Mouse (Mus musculus) neural tube, embryonic 15.5 days (tissue): ENCODE data around the gene Gm28374. TPM values are rescaled to one million over a fixed set of nuclear protein-coding genes. Genes with fewer than 3 reads are reported as not detected.
"Not testable (repeated sequence)": the region's sequence is repeated elsewhere in the genome, so short reads cannot be mapped to it uniquely, and the experiment has no call there.

Experiments used
- ATAC-seq: fragments of 200-750 bp; cut with Nextera tagmentation; 2 replicates; pipeline ENCODE4 v1.8.0; 2017; ENCODE audit warnings: mild to moderate bottlenecking, moderate TSS enrichment, moderate library complexity; ENCODE audit not compliant: low FRiP score
- H3K27ac ChIP-seq: fragments of 300-500 bp; sonication (generic); replicated peaks from 2 replicates; pipeline ENCODE4 v1.5.1; 2015; ENCODE audit warnings: mild to moderate bottlenecking, inconsistent platforms
- H3K27me3 ChIP-seq: fragments of 300-500 bp; sonication (generic); replicated peaks from 2 replicates; pipeline ENCODE4 v1.6.1; 2015; ENCODE audit warnings: inconsistent platforms
- H3K36me3 ChIP-seq: fragments of 300-500 bp; sonication (generic); 2 replicates; pipeline ENCODE4 v1.6.1; 2015; ENCODE audit warnings: inconsistent platforms
- H3K4me1 ChIP-seq: fragments of 300-500 bp; sonication (generic); 2 replicates; pipeline ENCODE4 v1.6.1; 2015; ENCODE audit warnings: inconsistent platforms
- H3K4me2 ChIP-seq: fragments of 300-500 bp; sonication (generic); 2 replicates; pipeline ENCODE4 v1.6.1; 2015; ENCODE audit warnings: inconsistent platforms, mild to moderate bottlenecking, moderate library complexity
- H3K4me3 ChIP-seq: fragments of 300-500 bp; sonication (generic); replicated peaks from 2 replicates; pipeline ENCODE4 v1.5.1; 2015; ENCODE audit warnings: mild to moderate bottlenecking, inconsistent platforms
- H3K9ac ChIP-seq: fragments of 300-500 bp; sonication (generic); replicated peaks from 2 replicates; pipeline ENCODE4 v1.6.1; 2015; ENCODE audit warnings: mild to moderate bottlenecking, inconsistent platforms
- H3K9me3 ChIP-seq: fragments of 300-500 bp; sonication (generic); replicated peaks from 2 replicates; pipeline ENCODE4 v1.6.1; 2016; ENCODE audit warnings: inconsistent platforms
- WGBS: fragments of 180-500 bp; shearing (Covaris S2); methylation state at CpG from one replicate; pipeline ENCODE4 v1.1.7; 2015; ENCODE audit warnings: mixed read lengths; 5-methylcytosine and 5-hydroxymethylcytosine counted together
- polyA plus RNA-seq: library from polyadenylated mRNA; unstranded; fragments of >200 nt; fragmentation: Nextera tagmentation; extraction: Ambion mirVana; gene quantifications from 2 replicates; pipeline ENCODE4 v1.2.1, GENCODE M21; 2015

The Gm28374 gene
- polyA plus RNA-seq: 0.96 and 1.5 TPM in 2 replicates

DNA sequence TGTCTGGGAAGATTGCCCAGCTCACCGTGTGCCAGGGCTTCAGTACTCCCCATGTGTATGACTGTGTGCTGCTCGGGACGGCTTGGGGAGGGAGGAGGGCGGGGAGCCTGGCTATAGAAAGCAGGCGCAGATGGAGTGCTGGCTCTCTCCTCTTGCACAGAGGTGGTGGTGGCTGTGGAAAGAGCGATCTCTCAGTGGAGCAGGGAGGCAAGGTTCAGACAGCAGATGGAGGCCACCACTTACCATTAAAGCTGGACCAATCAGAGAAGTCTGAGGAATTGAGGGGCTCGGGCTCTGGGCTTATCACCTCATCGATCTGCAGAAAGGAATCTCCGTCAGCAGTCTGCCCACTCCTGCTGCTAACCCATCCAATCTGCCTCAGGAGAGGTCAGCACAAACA is at the start of gene Gm28374:
Gene Gm28374, minus strand, starts transcription at position 101 of the 400 bp plus-strand sequence.
- H3K36me3 ChIP-seq: peaks cover 35% of the 10 kb centered on the region
- H3K4me2 ChIP-seq: no peak within 1 kb of the TSS
- no peak within 1 kb of the TSS for H3K9ac ChIP-seq
- 92% methylated on average over 9 of the region's 9 CpGs for WGBS
- no peaks in the 10 kb centered on the region for H3K27me3 ChIP-seq
- H3K27ac ChIP-seq: no peak within 1 kb of the TSS
- no peaks in the 10 kb centered on the region for H3K9me3 ChIP-seq
- no peak within 1 kb of the TSS for H3K4me3 ChIP-seq
- no peak for ATAC-seq
- H3K4me1 ChIP-seq: peaks cover 37% of the 10 kb centered on the region

- H3K27ac ChIP-seq, H3K4me1 ChIP-seq, H3K9ac ChIP-seq, H3K9me3 ChIP-seq, H3K4me2 ChIP-seq, H3K27me3 ChIP-seq, ATAC-seq, H3K4me3 ChIP-seq: not testable (repeated sequence)
- WGBS: 86% methylated on average over 7 of the region's 7 CpGs
- H3K36me3 ChIP-seq: peaks cover 16% of the 10 kb centered on the region
Measured at GRCm38 (mm10) chr19:6130414-6131128, 48.5 kb upstream of the Gm28374 start.

DNA sequence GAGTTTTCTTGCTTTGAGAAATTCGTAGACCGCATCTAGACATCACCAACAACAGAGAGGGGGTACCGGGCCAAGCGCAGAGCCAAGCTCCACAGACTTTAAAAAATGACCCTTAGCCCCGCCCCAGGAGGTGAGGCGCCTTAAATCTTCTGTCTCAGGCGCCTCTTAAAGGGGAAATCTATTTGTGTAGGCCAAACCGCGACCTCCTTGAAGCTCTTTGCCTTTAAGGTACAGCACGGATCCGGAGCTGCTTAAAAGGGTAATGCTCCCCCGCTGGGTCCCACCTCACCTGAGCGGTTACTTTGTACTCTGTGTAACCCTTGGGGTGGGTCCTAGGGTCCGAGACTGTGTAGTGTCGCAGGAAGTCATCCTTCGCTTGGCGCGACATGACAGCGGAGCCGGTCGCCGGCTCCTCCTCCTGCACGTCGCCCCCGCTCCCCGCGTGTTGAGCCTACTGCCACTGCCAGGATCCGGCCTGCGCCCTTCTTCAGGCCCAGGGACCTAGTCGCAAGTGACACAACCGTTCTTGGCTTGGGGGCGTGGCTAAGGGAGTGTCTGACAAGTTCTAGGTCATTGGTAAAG is 45.8 kb upstream of the Gm28374 start, which contains the start of gene Snx15:
Gene Snx15, minus strand, starts transcription at position 545 of the 582 bp plus-strand sequence.
- under 1% methylated on average over 32 of the region's 32 CpGs for WGBS
- Histone ChIP-seq H3K27ac (peak within 1 kb of the TSS; percentile 94), H3K4me3 (peak within 1 kb of the TSS; percentile 57), H3K9me3 (no peaks in the 10 kb centered on the region), H3K36me3 (0 out of 2 replicates have a peak, but pooled peaks cover 5% of the 10 kb centered on the region), H3K4me2 (peak within 1 kb of the TSS; percentile 57), H3K27me3 (no peaks in the 10 kb centered on the region), H3K4me1 (peaks cover 13% of the 10 kb centered on the region), H3K9ac (peak within 1 kb of the TSS; percentile 74)
- peak; percentile 96 for ATAC-seq

- peak overlapping the region; percentile 57 for H3K4me2 ChIP-seq
- 73% methylated on average over 10 of the region's 10 CpGs for WGBS
- H3K27ac ChIP-seq: peak overlapping the region; percentile 94; the same call in 1 of the 2 replicates
- no peak for ATAC-seq
- H3K4me1 ChIP-seq: peaks cover 13% of the 10 kb centered on the region
- H3K27me3 ChIP-seq: no peaks in the 10 kb centered on the region
- no peaks in the 10 kb centered on the region for H3K9me3 ChIP-seq
- H3K9ac ChIP-seq: no peak overlapping the region
- 0 out of 2 replicates have a peak, but pooled peaks cover 5% of the 10 kb centered on the region for H3K36me3 ChIP-seq
- peak overlapping the region; percentile 57 for H3K4me3 ChIP-seq
Measured at GRCm38 (mm10) chr19:6126789-6127580, 44.9 kb upstream of the Gm28374 start.

DNA sequence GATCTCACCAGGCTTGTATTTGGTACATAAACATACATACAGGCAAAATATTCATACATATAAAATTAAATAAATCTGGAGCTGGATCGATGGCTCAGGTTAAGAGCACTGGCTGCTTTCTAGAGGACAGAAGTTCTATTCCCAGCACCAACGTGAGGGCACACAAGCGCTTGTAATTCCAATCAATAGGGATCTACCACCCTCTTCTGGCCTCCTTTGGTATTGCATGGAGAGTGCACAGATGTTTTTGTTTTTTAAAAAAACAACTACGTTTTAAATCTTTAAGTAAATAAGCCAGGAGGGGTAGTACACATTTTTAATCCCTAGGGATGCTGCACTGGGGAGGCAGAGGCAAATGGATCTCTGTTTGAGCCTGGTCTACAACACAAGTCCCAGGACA is 44.2 kb upstream of the Gm28374 start:
- H3K9ac ChIP-seq: no peak overlapping the region
- WGBS: 18% methylated on average over 4 of the region's 4 CpGs
- no peak for ATAC-seq

DNA sequence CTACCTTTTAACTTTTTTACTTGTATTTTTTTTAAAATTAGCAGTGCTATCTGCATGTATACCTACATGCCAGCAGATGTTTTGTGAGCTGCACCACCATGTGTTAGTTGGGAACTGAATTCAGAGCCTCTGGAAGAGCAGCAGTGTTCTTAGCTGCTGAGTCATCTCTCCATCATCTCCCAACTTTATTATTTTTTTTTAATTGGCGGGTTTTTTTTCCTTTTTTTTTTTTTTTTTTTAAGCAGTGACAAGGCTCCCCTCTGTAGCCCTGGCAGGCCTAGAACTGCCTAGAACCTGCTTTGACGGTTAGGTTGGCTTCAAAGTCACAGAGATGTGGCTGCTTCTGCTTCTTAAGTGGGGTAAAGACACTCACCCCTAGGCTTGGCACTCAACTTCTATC is 42.8 kb upstream of the Gm28374 start:
- H3K27ac ChIP-seq: no peak overlapping the region
- H3K4me3 ChIP-seq: no peak overlapping the region
- WGBS: 73% methylated on average over 2 of the region's 2 CpGs
- peaks cover 14% of the 10 kb centered on the region for H3K4me1 ChIP-seq
- H3K9ac ChIP-seq: no peak overlapping the region
- no peak for ATAC-seq
- H3K36me3 ChIP-seq: peaks cover 10% of the 10 kb centered on the region
- no peak overlapping the region for H3K4me2 ChIP-seq
- no peaks in the 10 kb centered on the region for H3K9me3 ChIP-seq
- no peaks in the 10 kb centered on the region for H3K27me3 ChIP-seq

More for the DNA sequence above, 44.2 kb upstream of the Gm28374 start:
- H3K9me3 ChIP-seq: no peaks in the 10 kb centered on the region
- H3K36me3 ChIP-seq: 0 out of 2 replicates have a peak, but pooled peaks cover 5% of the 10 kb centered on the region
- no peaks in the 10 kb centered on the region for H3K27me3 ChIP-seq
- peaks cover 13% of the 10 kb centered on the region for H3K4me1 ChIP-seq
- H3K4me2 ChIP-seq: no peak overlapping the region
- no peak overlapping the region for H3K27ac ChIP-seq
- no peak overlapping the region for H3K4me3 ChIP-seq

GRCm38 (mm10) chr19:6123330-6123729 is 41.3 kb upstream of the Gm28374 start:
- Histone ChIP-seq H3K4me2 (no peak overlapping the region), H3K4me3 (no peak overlapping the region), H3K36me3 (peaks cover 10% of the 10 kb centered on the region), H3K9ac (no peak overlapping the region), H3K4me1 (peaks cover 23% of the 10 kb centered on the region), H3K9me3 (no peaks in the 10 kb centered on the region), H3K27me3 (no peaks in the 10 kb centered on the region), H3K27ac (no peak overlapping the region)
- no peak for ATAC-seq
- 62% methylated on average over 8 of the region's 8 CpGs for WGBS

DNA sequence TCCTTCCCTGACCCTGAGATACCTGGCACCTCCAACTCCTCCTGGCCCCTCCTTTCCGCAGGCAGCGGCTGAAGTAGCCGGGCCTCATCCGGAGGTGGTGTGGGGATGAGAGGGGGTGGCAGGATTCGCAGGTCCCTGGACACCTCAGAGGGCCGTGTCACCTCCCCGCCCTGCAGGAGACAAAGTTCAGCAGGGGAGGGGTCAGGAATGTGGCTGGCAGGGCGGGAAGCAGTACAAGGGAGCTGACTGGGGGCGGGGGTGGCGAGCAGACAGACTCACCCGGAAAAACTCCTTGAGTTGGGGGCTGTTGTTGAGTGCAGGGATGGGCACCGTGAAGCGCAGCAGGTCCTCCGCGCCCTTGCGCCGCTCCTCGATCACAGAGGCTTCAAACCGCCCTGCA is 39.7 kb upstream of the Gm28374 start:
- Histone ChIP-seq H3K4me3 (no peak overlapping the region), H3K27me3 (no peaks in the 10 kb centered on the region), H3K9ac (no peak overlapping the region), H3K4me1 (peaks cover 31% of the 10 kb centered on the region), H3K4me2 (no peak overlapping the region), H3K9me3 (no peaks in the 10 kb centered on the region), H3K27ac (no peak overlapping the region), H3K36me3 (peaks cover 10% of the 10 kb centered on the region)
- WGBS: 41% methylated on average over 19 of the region's 19 CpGs
- no peak for ATAC-seq

DNA sequence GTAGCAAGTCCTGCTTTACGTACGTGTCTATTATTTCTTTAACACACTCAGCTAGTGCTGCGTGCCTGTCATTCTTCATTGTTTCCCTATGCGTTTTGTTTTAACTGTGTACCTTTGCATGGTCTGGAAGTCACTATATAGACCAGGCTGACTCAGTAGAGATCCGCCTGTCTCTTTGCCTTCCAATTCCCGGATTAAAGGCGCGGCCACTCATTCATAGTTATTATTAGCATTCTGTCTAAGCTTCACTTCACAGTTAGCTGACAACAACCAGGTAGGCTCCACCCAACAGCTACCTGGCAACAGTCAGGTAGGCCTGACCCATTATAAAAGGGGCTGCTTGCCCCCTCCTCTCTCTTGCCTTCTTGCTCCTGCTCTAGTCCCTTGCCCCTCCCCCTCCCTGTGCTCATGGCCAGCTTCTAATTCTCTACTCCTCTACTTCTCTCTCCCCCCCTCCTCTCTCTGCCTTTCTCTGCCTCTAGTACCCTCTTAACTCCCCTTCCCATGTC is 36.7 kb upstream of the Gm28374 start:
- ATAC-seq: peak; percentile 54
- peaks cover 33% of the 10 kb centered on the region for H3K36me3 ChIP-seq
- no peaks in the 10 kb centered on the region for H3K9me3 ChIP-seq
- under 1% methylated on average over 8 of the region's 8 CpGs for WGBS
- peak overlapping the region; percentile 95 for H3K27ac ChIP-seq
- peak overlapping the region; percentile 78 for H3K9ac ChIP-seq
- H3K4me2 ChIP-seq: peak overlapping the region; percentile 92
- H3K4me1 ChIP-seq: peaks cover 35% of the 10 kb centered on the region
- H3K4me3 ChIP-seq: peak overlapping the region; percentile 71
- H3K27me3 ChIP-seq: no peaks in the 10 kb centered on the region

GRCm38 (mm10) chr19:6117986-6118676 is 36.1 kb upstream of the Gm28374 start, which contains the start of gene Sac3d1:
Sac3d1 (minus strand) TSS chr19:6118650.
- H3K36me3 ChIP-seq: peaks cover 29% of the 10 kb centered on the region
- peak within 1 kb of the TSS; percentile 95 for H3K27ac ChIP-seq
- peak within 1 kb of the TSS; percentile 71 for H3K4me3 ChIP-seq
- peaks cover 30% of the 10 kb centered on the region for H3K4me1 ChIP-seq
- peak within 1 kb of the TSS; percentile 78 for H3K9ac ChIP-seq
- no peaks in the 10 kb centered on the region for H3K9me3 ChIP-seq
- peak; percentile 92 for ATAC-seq
- H3K27me3 ChIP-seq: no peaks in the 10 kb centered on the region
- peak within 1 kb of the TSS; percentile 92 for H3K4me2 ChIP-seq
- WGBS: under 1% methylated on average over 77 of the region's 77 CpGs
